Mouse (Mus musculus) lung, postnatal 0 days (tissue): ENCODE measurements at regions not wholly inside any gene's neighbourhood (a gene's known extent, or its start where the extent isn't known, plus 50 kb on each side); places are given as distances from the start of the nearest gene placed in this dataset.
"Not testable (repeated sequence)": the region's sequence is repeated elsewhere in the genome, so short reads cannot be mapped to it uniquely, and the experiment has no call there.

Experiments used
- ATAC-seq: fragments of 200-750 bp; cut with Nextera tagmentation; 2 replicates; pipeline ENCODE4 v1.8.0; 2017; ENCODE audit warnings: moderate library complexity
- DNase-seq: peaks from one replicate; pipeline ENCODE4 v3.0.0-alpha.2; 2016; ENCODE audit warnings: low spot score
- H3K27ac ChIP-seq: fragments of 300-500 bp; sonication (generic); 2 replicates; pipeline ENCODE4 v1.5.1; 2014; ENCODE audit warnings: antibody characterized with exemption, mild to moderate bottlenecking, low read length, mixed read lengths
- H3K27me3 ChIP-seq: fragments of 300-500 bp; sonication (generic); replicated peaks from 2 replicates; pipeline ENCODE4 v1.6.1; 2014; ENCODE audit warnings: low read length, mixed read lengths; ENCODE audit not compliant: insufficient read depth
- H3K36me3 ChIP-seq: fragments of 300-500 bp; sonication (generic); 2 replicates; pipeline ENCODE4 v1.6.1; 2014; ENCODE audit warnings: low read length, mixed read lengths; ENCODE audit not compliant: insufficient read depth
- H3K4me1 ChIP-seq: fragments of 300-500 bp; sonication (generic); 2 replicates; pipeline ENCODE4 v1.6.1; 2014; ENCODE audit warnings: antibody characterized with exemption, low read depth, low read length, mixed read lengths; ENCODE audit not compliant: insufficient read depth
- H3K4me2 ChIP-seq: fragments of 300-500 bp; sonication (generic); replicated peaks from 2 replicates; pipeline ENCODE4 v1.6.1; 2014; ENCODE audit warnings: low read depth, mild to moderate bottlenecking, low read length, moderate library complexity, mixed read lengths
- H3K4me3 ChIP-seq: fragments of 300-500 bp; sonication (generic); 2 replicates; pipeline ENCODE4 v1.5.1; 2014; ENCODE audit warnings: low read depth, low read length
- H3K9ac ChIP-seq: fragments of 300-500 bp; sonication (generic); replicated peaks from 2 replicates; pipeline ENCODE4 v1.6.1; 2014; ENCODE audit warnings: low read depth, mild to moderate bottlenecking
- H3K9me3 ChIP-seq: fragments of 300-500 bp; sonication (generic); 2 replicates; pipeline ENCODE4 v1.6.1; 2016; ENCODE audit warnings: low read length, mixed read lengths
- CTCF ChIP-seq: IDR thresholded peaks from 2 replicates; pipeline ENCODE4 v1.5.1; 2016; ENCODE audit warnings: antibody characterized with exemption, mild to moderate bottlenecking
- EP300 ChIP-seq: IDR thresholded peaks from 2 replicates; pipeline ENCODE4 v1.6.1; 2016; ENCODE audit warnings: antibody characterized with exemption, mild to moderate bottlenecking, control low read depth
- WGBS: fragments of 180-500 bp; shearing (Covaris S2); extraction: QIAGEN DNeasy Blood & Tissue Kit; methylation state at CpG from one replicate; pipeline ENCODE4 v1.1.7; 2014; 5-methylcytosine and 5-hydroxymethylcytosine counted together

GRCm38 (mm10) chr2:79018732-79019423, 151.0 kb downstream of the Ube2e3 start:
- no peak for TF ChIP-seq CTCF
- WGBS: 62% methylated on average over 4 of the region's 4 CpGs
- no peaks in the 10 kb centered on the region for H3K36me3 ChIP-seq
- H3K4me1 ChIP-seq: no peaks in the 10 kb centered on the region
- no peak overlapping the region for H3K4me3 ChIP-seq
- H3K4me2 ChIP-seq: no peak overlapping the region
- H3K27ac ChIP-seq: no peak overlapping the region
- no peaks in the 10 kb centered on the region for H3K27me3 ChIP-seq
- peak; percentile 13 for DNase-seq
- H3K9me3 ChIP-seq: no peaks in the 10 kb centered on the region
- H3K9ac ChIP-seq: no peak overlapping the region
- peak; percentile 30; the same call in 1 of the 2 replicates for ATAC-seq

- no peak for TF ChIP-seq CTCF
- TF ChIP-seq EP300: no peak
- 90% methylated on average over 2 of the region's 2 CpGs for WGBS
- ATAC-seq: no peak
- Histone ChIP-seq H3K4me2 (no peak overlapping the region), H3K27ac (no peak overlapping the region), H3K9me3 (no peaks in the 10 kb centered on the region), H3K36me3 (no peaks in the 10 kb centered on the region), H3K27me3 (no peaks in the 10 kb centered on the region), H3K4me3 (no peak overlapping the region), H3K9ac (no peak overlapping the region), H3K4me1 (no peaks in the 10 kb centered on the region)
- DNase-seq: no peak
Measured at GRCm38 (mm10) chr2:79022954-79023353, 155.0 kb downstream of the Ube2e3 start.

GRCm38 (mm10) chr2:79025678-79026077, 157.8 kb downstream of the Ube2e3 start:
- H3K4me3 ChIP-seq: no peak overlapping the region
- no peak overlapping the region for H3K4me2 ChIP-seq
- WGBS: 73% methylated on average over 4 of the region's 4 CpGs
- H3K9ac ChIP-seq: no peak overlapping the region
- H3K4me1 ChIP-seq: no peaks in the 10 kb centered on the region
- H3K9me3 ChIP-seq: no peaks in the 10 kb centered on the region
- no peaks in the 10 kb centered on the region for H3K27me3 ChIP-seq
- H3K36me3 ChIP-seq: no peaks in the 10 kb centered on the region
- TF ChIP-seq EP300 (no peak), CTCF (no peak)
- ATAC-seq (no peak), DNase-seq (no peak)
- H3K27ac ChIP-seq: no peak overlapping the region

- Histone ChIP-seq H3K9ac (no peak overlapping the region), H3K27ac (no peak overlapping the region), H3K4me1 (no peaks in the 10 kb centered on the region), H3K4me2 (no peak overlapping the region), H3K4me3 (no peak overlapping the region), H3K9me3 (no peaks in the 10 kb centered on the region), H3K27me3 (no peaks in the 10 kb centered on the region), H3K36me3 (no peaks in the 10 kb centered on the region)
- WGBS: 35% methylated on average over 1 of the region's 1 CpGs
- TF ChIP-seq EP300 (no peak), CTCF (no peak)
- DNase-seq: no peak
- no peak for ATAC-seq
Measured at GRCm38 (mm10) chr2:79030990-79031389, 163.1 kb downstream of the Ube2e3 start.

- H3K4me2 ChIP-seq: no peak overlapping the region
- no peak for ATAC-seq
- no peaks in the 10 kb centered on the region for H3K4me1 ChIP-seq
- no peak overlapping the region for H3K4me3 ChIP-seq
- no peaks in the 10 kb centered on the region for H3K36me3 ChIP-seq
- H3K9ac ChIP-seq: no peak overlapping the region
- H3K27me3 ChIP-seq: no peaks in the 10 kb centered on the region
- no peaks in the 10 kb centered on the region for H3K9me3 ChIP-seq
- DNase-seq: no peak
- no peak for TF ChIP-seq EP300
- TF ChIP-seq CTCF: no peak
- 76% methylated on average over 2 of the region's 2 CpGs for WGBS
- H3K27ac ChIP-seq: no peak overlapping the region
Measured at GRCm38 (mm10) chr2:79036296-79036695, 168.4 kb downstream of the Ube2e3 start.

- ATAC-seq (no peak), DNase-seq (no peak)
Measured at GRCm38 (mm10) chr2:79038624-79039023, 170.7 kb downstream of the Ube2e3 start.

GRCm38 (mm10) chr2:79044804-79045203, 176.9 kb downstream of the Ube2e3 start:
- H3K4me2 ChIP-seq, ATAC-seq, H3K36me3 ChIP-seq, H3K27me3 ChIP-seq, H3K4me1 ChIP-seq, H3K27ac ChIP-seq, DNase-seq, H3K9ac ChIP-seq, H3K9me3 ChIP-seq, H3K4me3 ChIP-seq: not testable (repeated sequence)
- 86% methylated on average over 3 of the region's 3 CpGs for WGBS

More at GRCm38 (mm10) chr2:79038624-79039023, 170.7 kb downstream of the Ube2e3 start:
- no peaks in the 10 kb centered on the region for H3K27me3 ChIP-seq
- H3K36me3 ChIP-seq: no peaks in the 10 kb centered on the region
- WGBS: 55% methylated on average over 5 of the region's 5 CpGs
- H3K9me3 ChIP-seq: no peaks in the 10 kb centered on the region
- no peak overlapping the region for H3K4me3 ChIP-seq
- TF ChIP-seq CTCF (no peak), EP300 (no peak)
- no peak overlapping the region for H3K9ac ChIP-seq
- no peaks in the 10 kb centered on the region for H3K4me1 ChIP-seq
- no peak overlapping the region for H3K27ac ChIP-seq
- no peak overlapping the region for H3K4me2 ChIP-seq
